Mouse (Mus musculus) heart, embryonic 12.5 days (tissue): ENCODE measurements around the gene Kcnq1. TPM values are rescaled to one million over a fixed set of nuclear protein-coding genes. Genes with fewer than 3 reads are reported as not detected.

Source experiments
- ATAC-seq: fragments of 200-750 bp; cut with Nextera tagmentation; 2 replicates; pipeline ENCODE4 v1.8.0; 2017; ENCODE audit warnings: moderate TSS enrichment, moderate library complexity; ENCODE audit not compliant: insufficient number of reproducible peaks, low FRiP score
- H3K27ac ChIP-seq: fragments of 300-500 bp; sonication (generic); 2 replicates; pipeline ENCODE4 v1.5.1; 2016; ENCODE audit warnings: mild to moderate bottlenecking, moderate library complexity; ENCODE audit not compliant: poor library complexity, severe bottlenecking
- H3K27me3 ChIP-seq: fragments of 300-500 bp; sonication (generic); replicated peaks from 2 replicates; pipeline ENCODE4 v1.6.1; 2016; ENCODE audit warnings: mild to moderate bottlenecking, moderate library complexity
- H3K36me3 ChIP-seq: fragments of 300-500 bp; sonication (generic); 2 replicates; pipeline ENCODE4 v1.6.1; 2016; ENCODE audit warnings: mild to moderate bottlenecking, moderate library complexity
- H3K4me1 ChIP-seq: fragments of 300-500 bp; sonication (generic); replicated peaks from 2 replicates; pipeline ENCODE4 v1.6.1; 2016; ENCODE audit warnings: mild to moderate bottlenecking
- H3K4me2 ChIP-seq: fragments of 300-500 bp; sonication (generic); 2 replicates; pipeline ENCODE4 v1.6.1; 2016; ENCODE audit warnings: mild to moderate bottlenecking, moderate library complexity
- H3K4me3 ChIP-seq: fragments of 300-500 bp; sonication (generic); 2 replicates; pipeline ENCODE4 v1.5.1; 2016; ENCODE audit warnings: mild to moderate bottlenecking
- H3K9ac ChIP-seq: fragments of 300-500 bp; sonication (generic); 2 replicates; pipeline ENCODE4 v1.6.1; 2016; ENCODE audit warnings: mild to moderate bottlenecking, moderate library complexity
- H3K9me3 ChIP-seq: fragments of 300-500 bp; sonication (generic); replicated peaks from 2 replicates; pipeline ENCODE4 v1.6.1; 2016; ENCODE audit warnings: mild to moderate bottlenecking, moderate library complexity
- WGBS: fragments of 180-500 bp; shearing (Covaris S2); methylation state at CpG from one replicate; pipeline ENCODE4 v1.1.7; 2016; 5-methylcytosine and 5-hydroxymethylcytosine counted together
- polyA plus RNA-seq: library from polyadenylated mRNA; unstranded; fragments of >200 nt; fragmentation: Nextera tagmentation; extraction: Ambion mirVana; gene quantifications from 2 replicates; pipeline ENCODE4 v1.2.1, GENCODE M21; 2016

Gene Kcnq1
- polyA plus RNA-seq, 1 experiment from 2014 or later = 12.9 TPM

- Histone ChIP-seq H3K27me3 (no peaks in the 10 kb centered on the region), H3K4me1 (peaks cover 9% of the 10 kb centered on the region), H3K4me2 (no peak overlapping the region), H3K36me3 (no peaks in the 10 kb centered on the region), H3K9me3 (no peaks in the 10 kb centered on the region), H3K4me3 (no peak overlapping the region), H3K27ac (no peak overlapping the region), H3K9ac (no peak overlapping the region)
- no peak for ATAC-seq
- 66% methylated on average over 5 of the region's 5 CpGs for WGBS
These were observed 311.7 kb downstream of the Kcnq1 start for GRCm38 (mm10) chr7:143417875-143418274.

GRCm38 (mm10) chr7:143419585-143420160 lies 313.5 kb downstream of the Kcnq1 start:
- H3K27me3 ChIP-seq = no peaks in the 10 kb centered on the region
- H3K4me2 ChIP-seq = no peak overlapping the region
- ATAC-seq = no peak
- H3K4me1 ChIP-seq = peaks cover 8% of the 10 kb centered on the region
- H3K4me3 ChIP-seq = no peak overlapping the region
- WGBS = 81% methylated on average over 4 of the region's 4 CpGs
- no peaks in the 10 kb centered on the region for H3K9me3 ChIP-seq
- H3K36me3 ChIP-seq = no peaks in the 10 kb centered on the region
- H3K9ac ChIP-seq = no peak overlapping the region
- no peak overlapping the region for H3K27ac ChIP-seq

GRCm38 (mm10) chr7:143428142-143428813 lies 322.1 kb downstream of the Kcnq1 start:
- H3K27me3 ChIP-seq = no peaks in the 10 kb centered on the region; the same call in 1 of the 2 replicates
- ATAC-seq = no peak
- no peak overlapping the region for H3K27ac ChIP-seq
- peaks cover 13% of the 10 kb centered on the region for H3K4me1 ChIP-seq
- 69% methylated on average over 23 of the region's 23 CpGs for WGBS
- no peak overlapping the region for H3K9ac ChIP-seq
- no peaks in the 10 kb centered on the region for H3K9me3 ChIP-seq
- H3K4me3 ChIP-seq = no peak overlapping the region
- no peaks in the 10 kb centered on the region for H3K36me3 ChIP-seq
- H3K4me2 ChIP-seq = no peak overlapping the region

GRCm38 (mm10) chr7:143428814-143429499 lies 322.8 kb downstream of the Kcnq1 start:
- Histone ChIP-seq H3K9me3 (no peaks in the 10 kb centered on the region), H3K36me3 (no peaks in the 10 kb centered on the region), H3K9ac (no peak overlapping the region), H3K4me3 (no peak overlapping the region), H3K4me1 (peaks cover 13% of the 10 kb centered on the region), H3K4me2 (no peak overlapping the region), H3K27me3 (no peaks in the 10 kb centered on the region; the same call in 1 of the 2 replicates), H3K27ac (no peak overlapping the region)
- ATAC-seq = no peak
- 60% methylated on average over 2 of the region's 2 CpGs for WGBS

GRCm38 (mm10) chr7:143432631-143433030 lies 326.5 kb downstream of the Kcnq1 start:
- H3K9me3 ChIP-seq = no peaks in the 10 kb centered on the region
- H3K4me3 ChIP-seq = no peak overlapping the region
- H3K27me3 ChIP-seq = peaks cover 8% of the 10 kb centered on the region; the same call in 1 of the 2 replicates
- no peak overlapping the region for H3K9ac ChIP-seq
- WGBS = 86% methylated on average over 1 of the region's 1 CpGs
- H3K27ac ChIP-seq = no peak overlapping the region
- peaks cover 16% of the 10 kb centered on the region for H3K4me1 ChIP-seq
- H3K36me3 ChIP-seq = no peaks in the 10 kb centered on the region
- H3K4me2 ChIP-seq = no peak overlapping the region
- ATAC-seq = no peak

GRCm38 (mm10) chr7:143433331-143433730 lies 327.2 kb downstream of the Kcnq1 start:
- H3K4me2 ChIP-seq = no peak overlapping the region
- H3K4me3 ChIP-seq = no peak overlapping the region
- no peak overlapping the region for H3K9ac ChIP-seq
- 76% methylated on average over 7 of the region's 7 CpGs for WGBS
- H3K9me3 ChIP-seq = no peaks in the 10 kb centered on the region
- no peak for ATAC-seq
- H3K27ac ChIP-seq = no peak overlapping the region
- H3K4me1 ChIP-seq = peaks cover 14% of the 10 kb centered on the region
- H3K27me3 ChIP-seq = peaks cover 8% of the 10 kb centered on the region; the same call in 1 of the 2 replicates
- no peaks in the 10 kb centered on the region for H3K36me3 ChIP-seq

- H3K27ac ChIP-seq = no peak overlapping the region
- peak overlapping the region; percentile 84 for H3K9ac ChIP-seq
- peaks cover 11% of the 10 kb centered on the region; the same call in 1 of the 2 replicates for H3K27me3 ChIP-seq
- peak overlapping the region; percentile 63 for H3K4me3 ChIP-seq
- H3K4me2 ChIP-seq = peak overlapping the region; percentile 92
- WGBS = 16% methylated on average over 18 of the region's 18 CpGs
- peaks cover 14% of the 10 kb centered on the region for H3K4me1 ChIP-seq
- ATAC-seq = peak; percentile 19; the same call in 1 of the 2 replicates
- H3K9me3 ChIP-seq = no peaks in the 10 kb centered on the region
- H3K36me3 ChIP-seq = no peaks in the 10 kb centered on the region
These were observed 331.2 kb downstream of the Kcnq1 start for GRCm38 (mm10) chr7:143437231-143437893.

- 3% methylated on average over 60 of the region's 63 CpGs for WGBS
- Histone ChIP-seq H3K9me3 (no peaks in the 10 kb centered on the region), H3K4me1 (peaks cover 14% of the 10 kb centered on the region), H3K4me2 (peak overlapping the region; percentile 92), H3K4me3 (peak overlapping the region; percentile 63), H3K27me3 (peaks cover 18% of the 10 kb centered on the region; the same call in 1 of the 2 replicates), H3K9ac (peak overlapping the region; percentile 84), H3K36me3 (no peaks in the 10 kb centered on the region), H3K27ac (no peak overlapping the region)
- peak; percentile 56 for ATAC-seq
These were observed 331.9 kb downstream of the Kcnq1 start for GRCm38 (mm10) chr7:143437894-143438581.

GRCm38 (mm10) chr7:143438965-143439364 lies 332.8 kb downstream of the Kcnq1 start:
- no peak for ATAC-seq
- no peak overlapping the region for H3K4me2 ChIP-seq
- H3K9me3 ChIP-seq = no peaks in the 10 kb centered on the region
- H3K27ac ChIP-seq = no peak overlapping the region
- peaks cover 26% of the 10 kb centered on the region for H3K27me3 ChIP-seq
- peaks cover 14% of the 10 kb centered on the region for H3K4me1 ChIP-seq
- no peak overlapping the region for H3K9ac ChIP-seq
- H3K36me3 ChIP-seq = no peaks in the 10 kb centered on the region
- 79% methylated on average over 1 of the region's 1 CpGs for WGBS
- no peak overlapping the region for H3K4me3 ChIP-seq

- 54% methylated on average over 8 of the region's 8 CpGs for WGBS
- peaks cover 54% of the 10 kb centered on the region for H3K27me3 ChIP-seq
- H3K4me3 ChIP-seq = no peak overlapping the region
- H3K4me1 ChIP-seq = peaks cover 17% of the 10 kb centered on the region
- no peaks in the 10 kb centered on the region for H3K9me3 ChIP-seq
- ATAC-seq = no peak
- no peaks in the 10 kb centered on the region for H3K36me3 ChIP-seq
- H3K4me2 ChIP-seq = peak overlapping the region; percentile 88; the same call in 1 of the 2 replicates
- no peak overlapping the region for H3K9ac ChIP-seq
- no peak overlapping the region for H3K27ac ChIP-seq
These were observed 338.4 kb downstream of the Kcnq1 start for GRCm38 (mm10) chr7:143444580-143444954.
